ENCODE assay signal across 16 mouse cellular contexts in genomic region chr3:103464181-103464580, GRCm38 (mm10).
DNase-seq lines count a peak whose midpoint lies in the region; ATAC-seq and TF ChIP-seq lines count a peak whose summit lies in the region.
"Had no signal": no experiment of that assay in that cellular context is flagged by ENCODE, and none has a peak within 500 bp of the region (broad histone marks: within the 10 kb centered on the region; RNA-seq: fewer than 3 reads in every experiment).

No protein-coding gene starts in this region.

- ATAC-seq in forebrain, embryonic 15.5 days (replicated peaks): no peak
- peak; percentile 31; the same call in 1 of the 2 replicates for ATAC-seq in lung, embryonic 16.5 days (ENCODE audit: low read depth)
- ATAC-seq in forebrain, postnatal 0 days: peak; percentile 10; the same call in 1 of the 2 replicates

- H3K27ac ChIP-seq in forebrain, embryonic 15.5 days (replicated peaks): 0 out of 2 replicates have a peak overlapping the region, but pooled peaks have one; percentile 1
- no peak overlapping the region for H3K27ac ChIP-seq in forebrain, embryonic 10.5 days
- H3K27ac ChIP-seq in lung, embryonic 16.5 days (ENCODE audit: low read length): peak overlapping the region; percentile 23; the same call in 1 of the 2 replicates
- H3K27ac ChIP-seq in forebrain, postnatal 0 days (ENCODE audit: low read depth, low read length): no peak overlapping the region
- H3K27ac ChIP-seq: embryonic facial prominence, embryonic 12.5 days; liver, embryonic 13.5 days had no signal

- DNase-seq in forebrain, embryonic 10.5 days (ENCODE audit: extremely low spot score, low spot score): no peak
- DNase-seq in lung, postnatal 4 days: no peak
- no peak for DNase-seq in forebrain, postnatal 0 days
- DNase-seq in kidney, postnatal 4 days: peak; percentile 19 to 32
- DNase-seq in heart, adult 18-20 months: no peak
- DNase-seq: adrenal gland, adult 8-10 months; cerebellum, adult 9-11 months; gastrocnemius, postnatal 14 days; liver, embryonic 13.5 days; right cerebral cortex, postnatal 4 days; thymus, adult 2 months had no signal

- H3K4me2 ChIP-seq in forebrain, embryonic 15.5 days (replicated peaks): no peak overlapping the region
- no peak overlapping the region for H3K4me2 ChIP-seq in lung, embryonic 16.5 days (ENCODE audit: low read depth, low read length)
- no peak overlapping the region for H3K4me2 ChIP-seq in forebrain, postnatal 0 days (ENCODE audit: low read depth)
- H3K4me2 ChIP-seq: embryonic facial prominence, embryonic 12.5 days; midbrain, embryonic 11.5 days had no signal

- 34% methylated on average over 5 of the region's 5 CpGs for WGBS in forebrain, embryonic 15.5 days
- 68% methylated on average over 5 of the region's 5 CpGs for WGBS in forebrain, embryonic 10.5 days
- 34% methylated on average over 5 of the region's 5 CpGs for WGBS in lung, embryonic 16.5 days
- WGBS in forebrain, postnatal 0 days: 32% methylated on average over 5 of the region's 5 CpGs

- H3K9me3 ChIP-seq in forebrain, embryonic 15.5 days: no peaks in the 10 kb centered on the region
- H3K9me3 ChIP-seq in forebrain, embryonic 10.5 days: no peaks in the 10 kb centered on the region
- H3K9me3 ChIP-seq in lung, embryonic 16.5 days (ENCODE audit: control insufficient read depth, low read length): no peaks in the 10 kb centered on the region
- no peaks in the 10 kb centered on the region for H3K9me3 ChIP-seq in forebrain, postnatal 0 days (ENCODE audit: low read length)
- H3K9me3 ChIP-seq: embryonic facial prominence, embryonic 12.5 days; liver, embryonic 13.5 days had no signal

- no peaks in the 10 kb centered on the region for H3K27me3 ChIP-seq in forebrain, embryonic 15.5 days
- H3K27me3 ChIP-seq in forebrain, embryonic 10.5 days (ENCODE audit: poor library complexity, severe bottlenecking): no peaks in the 10 kb centered on the region
- no peaks in the 10 kb centered on the region for H3K27me3 ChIP-seq in lung, embryonic 16.5 days (ENCODE audit: control insufficient read depth, insufficient read depth, low read depth, low read length)
- H3K27me3 ChIP-seq in forebrain, postnatal 0 days (ENCODE audit: insufficient read depth, low read length): no peaks in the 10 kb centered on the region
- H3K27me3 ChIP-seq: CH12.LX; embryonic facial prominence, embryonic 12.5 days; liver, embryonic 13.5 days had no signal

- H3K4me3 ChIP-seq in forebrain, embryonic 15.5 days: no peak overlapping the region
- H3K4me3 ChIP-seq in forebrain, embryonic 10.5 days: no peak overlapping the region
- no peak overlapping the region for H3K4me3 ChIP-seq in lung, embryonic 16.5 days (ENCODE audit: low read length)
- no peak overlapping the region for H3K4me3 ChIP-seq in forebrain, postnatal 0 days (ENCODE audit: low read depth, low read length)
- H3K4me3 ChIP-seq: embryonic facial prominence, embryonic 12.5 days; liver, embryonic 13.5 days had no signal

- no peaks in the 10 kb centered on the region for H3K36me3 ChIP-seq in forebrain, embryonic 15.5 days
- H3K36me3 ChIP-seq in forebrain, embryonic 10.5 days (replicated peaks): no peaks in the 10 kb centered on the region
- no peaks in the 10 kb centered on the region for H3K36me3 ChIP-seq in lung, embryonic 16.5 days (ENCODE audit: control insufficient read depth, insufficient read depth, low read length)
- no peaks in the 10 kb centered on the region for H3K36me3 ChIP-seq in forebrain, postnatal 0 days (ENCODE audit: insufficient read depth)
- H3K36me3 ChIP-seq: embryonic facial prominence, embryonic 12.5 days; liver, embryonic 13.5 days had no signal

- no peak for TF ChIP-seq CTCF in forebrain, postnatal 0 days (IDR thresholded peaks at IDR 0.05; ENCODE audit: low read depth)

- no peak overlapping the region for H3K9ac ChIP-seq in forebrain, embryonic 15.5 days (replicated peaks)
- no peak overlapping the region for H3K9ac ChIP-seq in lung, embryonic 16.5 days (ENCODE audit: low read length)
- no peak overlapping the region for H3K9ac ChIP-seq in forebrain, postnatal 0 days
- H3K9ac ChIP-seq: embryonic facial prominence, embryonic 12.5 days; liver, embryonic 13.5 days had no signal

- peaks cover 25% of the 10 kb centered on the region for H3K4me1 ChIP-seq in forebrain, embryonic 15.5 days
- peaks cover 34% of the 10 kb centered on the region for H3K4me1 ChIP-seq in forebrain, embryonic 10.5 days
- peaks cover 26% of the 10 kb centered on the region for H3K4me1 ChIP-seq in lung, embryonic 16.5 days (replicated peaks; ENCODE audit: control insufficient read depth, insufficient read depth, low read length)
- peaks cover 4% of the 10 kb centered on the region; the same call in 1 of the 2 replicates for H3K4me1 ChIP-seq in forebrain, postnatal 0 days (ENCODE audit: insufficient read depth)

Comparison
In these comparisons a context has a peak if more than half of its experiments do, and no peak if none do; other contexts are left out.
1. H3K27ac ChIP-seq: peak in forebrain, embryonic 15.5 days (single experiment) and lung, embryonic 16.5 days (single experiment); none in forebrain, embryonic 10.5 days (single experiment) and forebrain, postnatal 0 days (single experiment).
2. DNase-seq: peak in kidney, postnatal 4 days (2 of 2); none in forebrain, embryonic 10.5 days (single experiment), lung, postnatal 4 days (0 of 2), forebrain, postnatal 0 days (single experiment) and heart, adult 18-20 months (0 of 2).